Mouse (Mus musculus) embryonic facial prominence, embryonic 14.5 days (tissue): ENCODE results near the gene Grk6. TPM values are rescaled to one million over a fixed set of nuclear protein-coding genes. Genes with fewer than 3 reads are reported as not detected.

Source experiments
- ATAC-seq: fragments of 200-750 bp; cut with Nextera tagmentation; 2 replicates; pipeline ENCODE4 v1.8.0; 2017; ENCODE audit warnings: low read depth, moderate number of reproducible peaks, moderate TSS enrichment
- DNase-seq: peaks from one replicate; pipeline ENCODE4 v3.0.0-alpha.2; 2015; ENCODE audit warnings: low spot score
- H3K27ac ChIP-seq: fragments of 300-500 bp; sonication (generic); replicated peaks from 2 replicates; pipeline ENCODE4 v1.5.1; 2014; ENCODE audit warnings: low read depth, mild to moderate bottlenecking, low read length, moderate library complexity
- H3K27me3 ChIP-seq: fragments of 300-500 bp; sonication (generic); replicated peaks from 2 replicates; pipeline ENCODE4 v1.6.1; 2014; ENCODE audit warnings: low read length; ENCODE audit not compliant: control insufficient read depth, insufficient read depth
- H3K36me3 ChIP-seq: fragments of 300-500 bp; sonication (generic); 2 replicates; pipeline ENCODE4 v1.6.1; 2014; ENCODE audit warnings: low read length, mixed read lengths; ENCODE audit not compliant: control insufficient read depth, insufficient read depth
- H3K4me1 ChIP-seq: fragments of 300-500 bp; sonication (generic); 2 replicates; pipeline ENCODE4 v1.6.1; 2014; ENCODE audit warnings: antibody characterized with exemption, low read length; ENCODE audit not compliant: control insufficient read depth, insufficient read depth
- H3K4me2 ChIP-seq: fragments of 300-500 bp; sonication (generic); 2 replicates; pipeline ENCODE4 v1.6.1; 2014; ENCODE audit warnings: low read depth, mild to moderate bottlenecking, low read length, moderate library complexity, mixed read lengths
- H3K4me3 ChIP-seq: fragments of 300-500 bp; sonication (generic); 2 replicates; pipeline ENCODE4 v1.5.1; 2014; ENCODE audit warnings: low read depth, mild to moderate bottlenecking, low read length
- H3K9ac ChIP-seq: fragments of 300-500 bp; sonication (generic); 2 replicates; pipeline ENCODE4 v1.6.1; 2014; ENCODE audit warnings: low read depth, mild to moderate bottlenecking, low read length, moderate library complexity, mixed read lengths
- H3K9me3 ChIP-seq: fragments of 300-500 bp; sonication (generic); 2 replicates; pipeline ENCODE4 v1.6.1; 2016; ENCODE audit warnings: low read length; ENCODE audit not compliant: control insufficient read depth
- WGBS: fragments of 180-500 bp; shearing (Covaris S2); extraction: QIAGEN DNeasy Blood & Tissue Kit; methylation state at CpG from one replicate; pipeline ENCODE4 v1.1.7; 2014; 5-methylcytosine and 5-hydroxymethylcytosine counted together
- polyA plus RNA-seq: library from polyadenylated mRNA; unstranded; fragments of >200 nt; fragmentation: Nextera tagmentation; extraction: Ambion mirVana; gene quantifications from 2 replicates; pipeline ENCODE4 v1.2.1, GENCODE M21; 2014

Gene Grk6
- polyA plus RNA-seq, 1 experiment from 2014 or later = 44.0 TPM

DNA sequence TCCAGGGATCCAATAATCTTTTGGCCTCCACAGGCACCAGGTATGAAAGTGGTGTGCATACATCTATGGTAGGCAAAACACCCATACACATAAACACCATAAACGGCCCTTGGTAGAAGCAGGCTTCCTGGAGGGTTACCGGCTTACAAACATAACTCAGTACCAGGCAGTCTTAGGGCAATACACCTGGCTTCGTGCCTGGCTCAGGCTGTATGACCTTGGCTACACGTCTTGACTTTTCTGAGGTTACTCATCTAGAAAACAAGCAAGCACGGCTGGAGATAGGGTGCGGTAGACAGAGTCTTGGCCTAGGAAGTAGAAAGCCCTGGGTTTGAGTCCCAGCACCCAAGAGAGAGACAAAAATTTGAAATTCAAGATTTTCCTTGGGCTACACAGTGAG lies 51.8 kb downstream of the Grk6 start:
- ATAC-seq = no peak
- no peak for DNase-seq
- Histone ChIP-seq H3K4me1 (no peaks in the 10 kb centered on the region), H3K4me3 (no peak overlapping the region), H3K4me2 (no peak overlapping the region), H3K9ac (0 out of 2 replicates have a peak overlapping the region, but pooled peaks have one; percentile 14), H3K27ac (no peak overlapping the region), H3K36me3 (peaks cover 36% of the 10 kb centered on the region), H3K9me3 (no peaks in the 10 kb centered on the region), H3K27me3 (no peaks in the 10 kb centered on the region)
- WGBS = 85% methylated on average over 6 of the region's 6 CpGs

DNA sequence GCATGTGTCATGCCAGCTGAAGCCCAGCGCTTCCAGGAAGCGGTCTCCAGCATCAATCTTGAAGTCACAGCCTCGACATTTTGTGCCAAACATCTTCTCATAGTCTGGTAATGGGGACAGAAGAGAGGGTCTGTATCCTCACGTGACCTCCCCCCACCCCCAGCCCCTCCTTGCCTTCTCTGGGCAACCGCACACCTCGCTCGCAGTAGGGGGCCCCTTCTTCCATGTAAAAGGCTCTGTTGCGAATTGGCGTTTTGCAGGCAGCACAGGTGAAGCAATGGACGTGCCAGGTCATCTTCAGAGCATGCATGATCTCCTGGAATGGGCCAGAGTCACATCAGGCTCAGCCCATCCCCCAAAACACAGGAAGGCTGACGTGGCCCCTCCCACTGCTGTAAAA lies 54.0 kb downstream of the Grk6 start:
- peaks cover 56% of the 10 kb centered on the region for H3K36me3 ChIP-seq
- no peaks in the 10 kb centered on the region for H3K9me3 ChIP-seq
- no peak overlapping the region for H3K4me3 ChIP-seq
- no peak overlapping the region for H3K9ac ChIP-seq
- H3K4me1 ChIP-seq = no peaks in the 10 kb centered on the region
- no peak overlapping the region for H3K4me2 ChIP-seq
- DNase-seq (no peak), ATAC-seq (no peak)
- no peaks in the 10 kb centered on the region for H3K27me3 ChIP-seq
- H3K27ac ChIP-seq = no peak overlapping the region
- 57% methylated on average over 9 of the region's 11 CpGs for WGBS

DNA sequence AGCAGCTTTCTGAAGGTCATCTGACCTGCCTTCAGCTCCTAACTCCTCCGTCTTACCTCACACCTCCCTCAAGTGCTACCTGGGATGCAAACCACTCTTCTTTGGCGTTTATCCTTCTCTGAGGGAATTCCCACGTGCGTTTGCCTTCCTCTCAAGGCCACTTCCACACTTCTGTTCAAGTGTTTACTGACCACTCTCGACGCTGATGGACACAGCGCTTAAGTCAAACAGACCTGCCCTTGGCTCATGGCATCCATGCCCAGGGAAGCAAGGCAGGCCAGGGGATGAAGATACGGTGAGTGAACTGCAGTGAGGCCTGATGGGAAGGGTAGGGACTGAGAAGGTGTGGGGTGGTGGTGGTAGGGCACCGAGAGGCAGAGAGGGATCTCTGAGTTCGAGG lies 55.7 kb downstream of the Grk6 start:
- H3K4me3 ChIP-seq = no peak overlapping the region
- ATAC-seq (no peak), DNase-seq (no peak)
- H3K4me2 ChIP-seq = no peak overlapping the region
- H3K27me3 ChIP-seq = no peaks in the 10 kb centered on the region
- no peak overlapping the region for H3K27ac ChIP-seq
- no peaks in the 10 kb centered on the region for H3K4me1 ChIP-seq
- peaks cover 72% of the 10 kb centered on the region for H3K36me3 ChIP-seq
- H3K9me3 ChIP-seq = no peaks in the 10 kb centered on the region
- no peak overlapping the region for H3K9ac ChIP-seq
- WGBS = 84% methylated on average over 10 of the region's 10 CpGs

DNA sequence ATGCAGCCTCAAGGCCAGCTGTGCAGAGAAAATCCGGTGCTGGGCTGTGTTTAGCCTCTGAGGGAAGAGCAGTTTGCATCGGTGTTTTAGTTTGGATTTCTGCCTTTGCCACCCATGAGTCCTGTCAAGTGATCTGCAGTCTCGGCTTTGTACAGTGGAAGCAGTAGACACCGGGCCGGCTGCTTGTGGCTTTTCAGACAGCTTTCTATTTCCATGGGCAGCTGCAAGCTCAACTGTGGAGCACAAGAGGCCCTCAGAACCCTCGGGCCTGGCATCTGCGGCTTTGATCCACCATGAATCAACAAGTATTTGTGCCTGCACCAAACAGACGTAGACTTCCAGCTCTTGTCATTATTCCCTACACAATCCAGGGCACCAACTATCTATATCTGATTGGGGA lies 57.5 kb downstream of the Grk6 start:
- no peak overlapping the region for H3K4me2 ChIP-seq
- H3K27ac ChIP-seq = no peak overlapping the region
- WGBS = 86% methylated on average over 8 of the region's 8 CpGs
- no peak for ATAC-seq
- DNase-seq = no peak
- H3K9ac ChIP-seq = no peak overlapping the region
- no peaks in the 10 kb centered on the region for H3K27me3 ChIP-seq
- H3K4me1 ChIP-seq = no peaks in the 10 kb centered on the region
- no peak overlapping the region for H3K4me3 ChIP-seq
- H3K36me3 ChIP-seq = peaks cover 91% of the 10 kb centered on the region
- no peaks in the 10 kb centered on the region for H3K9me3 ChIP-seq

DNA sequence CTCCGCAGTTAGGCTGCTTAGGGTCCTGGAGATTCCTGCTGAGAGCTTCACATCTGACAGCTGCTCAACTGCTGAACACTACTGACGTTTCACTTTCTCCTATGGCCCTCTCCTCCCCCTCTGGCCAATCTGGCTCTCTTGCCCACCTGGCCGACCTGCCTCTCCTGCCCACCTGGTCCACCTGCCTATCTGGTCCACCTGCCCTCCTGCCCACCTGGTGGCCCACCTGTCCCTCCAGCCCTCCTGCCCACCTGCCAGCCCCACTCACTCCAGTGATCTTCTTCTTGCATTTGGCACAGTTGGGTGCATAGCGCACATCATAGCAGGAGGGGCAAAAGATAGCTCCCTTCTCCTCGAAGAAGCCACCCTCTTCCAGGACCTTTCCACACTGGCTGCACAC lies 59.5 kb downstream of the Grk6 start:
- no peak overlapping the region for H3K4me2 ChIP-seq
- peaks cover 93% of the 10 kb centered on the region for H3K36me3 ChIP-seq
- no peak overlapping the region for H3K27ac ChIP-seq
- H3K9me3 ChIP-seq = no peaks in the 10 kb centered on the region
- 89% methylated on average over 5 of the region's 5 CpGs for WGBS
- DNase-seq (no peak), ATAC-seq (no peak)
- no peak overlapping the region for H3K9ac ChIP-seq
- H3K4me3 ChIP-seq = no peak overlapping the region
- H3K4me1 ChIP-seq = no peaks in the 10 kb centered on the region
- no peaks in the 10 kb centered on the region for H3K27me3 ChIP-seq

DNA sequence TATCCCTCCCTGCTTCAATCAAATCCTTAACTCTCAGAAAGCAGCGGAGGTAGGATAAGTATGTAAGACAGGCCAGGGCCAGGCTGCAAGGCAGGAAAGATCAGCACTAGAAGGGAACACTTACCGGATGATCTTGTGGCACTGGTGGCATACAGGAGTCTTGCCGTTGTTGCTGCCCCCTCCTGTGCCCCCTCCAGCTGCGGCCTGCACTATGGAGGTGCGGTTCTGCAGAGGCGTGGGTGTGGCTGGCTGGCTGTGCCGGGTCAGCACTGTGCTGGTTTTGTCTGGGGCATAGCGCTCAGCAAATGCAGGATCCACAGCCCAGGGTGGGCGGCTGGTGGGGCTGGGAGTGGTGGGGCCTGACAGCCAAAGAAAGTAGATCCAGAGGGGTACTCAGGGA lies 60.9 kb downstream of the Grk6 start:
- ATAC-seq (no peak), DNase-seq (no peak)
- 96% methylated on average over 5 of the region's 9 CpGs for WGBS
- Histone ChIP-seq H3K27me3 (no peaks in the 10 kb centered on the region), H3K4me3 (no peak overlapping the region), H3K9ac (no peak overlapping the region), H3K27ac (no peak overlapping the region), H3K4me2 (no peak overlapping the region), H3K4me1 (peaks cover 8% of the 10 kb centered on the region), H3K36me3 (peaks cover 93% of the 10 kb centered on the region), H3K9me3 (no peaks in the 10 kb centered on the region)

DNA sequence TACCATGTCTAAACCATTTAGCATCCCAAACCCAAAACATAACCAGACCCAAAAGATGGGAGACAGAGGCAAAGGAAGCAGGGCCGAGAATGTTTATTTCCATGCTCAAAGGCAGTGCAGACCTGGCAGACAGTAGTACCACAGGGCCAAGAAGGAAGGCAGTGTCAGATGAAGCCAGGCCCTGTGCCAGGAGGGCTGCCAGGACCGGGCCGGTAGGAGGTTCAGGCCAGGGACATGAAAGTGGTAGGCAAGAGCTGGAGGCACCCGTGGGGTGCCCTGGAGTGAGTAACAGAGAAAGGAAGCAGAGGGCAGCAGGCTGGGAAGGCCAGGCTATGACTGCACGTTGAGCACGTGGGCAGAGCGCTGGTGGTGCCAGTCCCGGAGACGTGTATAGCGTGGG lies 61.8 kb downstream of the Grk6 start:
- no peak overlapping the region for H3K27ac ChIP-seq
- no peak overlapping the region for H3K9ac ChIP-seq
- no peak overlapping the region for H3K4me3 ChIP-seq
- no peak for DNase-seq
- ATAC-seq = no peak
- H3K36me3 ChIP-seq = peaks cover 85% of the 10 kb centered on the region
- 89% methylated on average over 10 of the region's 10 CpGs for WGBS
- H3K9me3 ChIP-seq = no peaks in the 10 kb centered on the region
- H3K4me2 ChIP-seq = no peak overlapping the region
- H3K27me3 ChIP-seq = no peaks in the 10 kb centered on the region
- peaks cover 16% of the 10 kb centered on the region for H3K4me1 ChIP-seq

DNA sequence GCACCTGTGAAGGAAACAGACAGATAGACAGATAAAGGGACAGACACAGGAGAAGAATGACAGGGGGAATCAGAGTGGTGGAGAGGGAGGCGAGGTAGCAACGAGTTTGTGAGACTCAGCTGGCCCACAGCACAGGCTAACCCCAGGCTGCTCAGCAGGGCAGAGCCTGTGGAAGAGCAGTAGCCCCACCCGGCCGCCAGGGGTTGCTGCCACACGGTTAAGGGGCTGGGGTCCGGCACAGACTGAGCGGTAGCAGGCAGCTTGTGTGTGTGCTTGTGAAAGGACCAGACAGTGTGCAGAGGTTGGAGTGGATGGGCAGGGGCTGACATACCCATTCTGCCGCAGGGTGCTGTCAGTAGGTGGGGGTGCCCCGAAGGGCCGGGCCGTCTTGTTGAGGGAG lies 63.0 kb downstream of the Grk6 start:
- ATAC-seq (no peak), DNase-seq (no peak)
- H3K27me3 ChIP-seq = no peaks in the 10 kb centered on the region
- H3K4me2 ChIP-seq = no peak overlapping the region
- no peaks in the 10 kb centered on the region for H3K9me3 ChIP-seq
- WGBS = 64% methylated on average over 11 of the region's 11 CpGs
- H3K27ac ChIP-seq = no peak overlapping the region
- no peak overlapping the region for H3K4me3 ChIP-seq
- peaks cover 23% of the 10 kb centered on the region for H3K4me1 ChIP-seq
- no peak overlapping the region for H3K9ac ChIP-seq
- H3K36me3 ChIP-seq = peaks cover 76% of the 10 kb centered on the region

DNA sequence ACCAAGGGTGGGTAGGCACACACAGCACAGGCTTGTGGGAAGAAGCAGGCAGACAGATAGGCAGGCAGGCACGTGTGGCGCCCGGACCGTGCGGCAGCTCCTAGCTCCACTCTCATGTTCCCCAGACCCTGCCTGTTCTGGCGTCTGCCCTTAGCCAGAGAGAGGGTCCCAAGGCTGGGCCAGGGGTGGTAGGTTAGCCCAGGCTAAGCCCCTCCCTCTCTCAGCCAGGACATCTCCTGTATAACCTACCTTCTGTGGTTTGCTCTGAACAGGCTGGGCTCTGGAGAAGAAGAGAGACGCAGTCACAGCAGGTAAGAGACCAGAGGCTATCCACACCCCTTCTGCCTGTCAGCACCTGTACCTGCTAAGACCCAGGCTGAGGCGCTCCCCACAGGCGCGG lies 63.7 kb downstream of the Grk6 start:
- Histone ChIP-seq H3K4me3 (no peak overlapping the region), H3K4me1 (peaks cover 23% of the 10 kb centered on the region), H3K9ac (no peak overlapping the region), H3K9me3 (no peaks in the 10 kb centered on the region), H3K27ac (no peak overlapping the region), H3K27me3 (no peaks in the 10 kb centered on the region), H3K36me3 (peaks cover 70% of the 10 kb centered on the region), H3K4me2 (no peak overlapping the region)
- 83% methylated on average over 6 of the region's 10 CpGs for WGBS
- ATAC-seq (no peak), DNase-seq (no peak)
